Mouse (Mus musculus) gastrocnemius, adult 18-20 months (tissue): ENCODE results near the gene Sephs2. TPM values are rescaled to one million over a fixed set of nuclear protein-coding genes. Genes with fewer than 3 reads are reported as not detected.
A peak's percentile ranks its signal among the peaks of the same experiment; 100 is the strongest.

Source experiments
- DNase-seq: peaks from one replicate; pipeline ENCODE4 v3.0.0; 2021; ENCODE audit warnings: low spot score
- total RNA-seq, 2 experiments: library from RNA; stranded (reverse); gene quantifications; 2 replicates each; pipeline ENCODE4 v1.2.3; 2021

Sephs2 gene
- total RNA-seq, 2 experiments from 2014 or later = 34.7 to 34.9 TPM

DNA sequence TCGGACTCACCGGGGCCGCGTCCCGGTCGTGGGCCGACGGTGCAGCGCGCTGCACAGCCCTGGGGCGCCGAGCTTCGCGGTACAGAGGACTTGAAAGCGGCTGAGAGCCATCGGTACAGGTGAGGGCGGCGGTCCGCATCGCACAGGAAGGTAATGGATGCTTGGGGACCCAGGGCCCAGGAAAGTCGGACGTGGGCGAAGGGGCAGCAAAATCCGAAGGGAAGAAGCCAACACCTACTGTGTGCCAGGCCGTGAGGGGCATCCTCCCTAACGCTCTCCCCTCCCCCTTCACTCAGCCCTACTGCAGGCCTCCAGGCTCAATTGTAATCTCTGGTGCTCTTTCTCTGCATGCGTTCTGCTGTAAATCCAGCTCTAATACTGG lies 40.5 kb downstream of the Sephs2 start:
- DNase-seq = no peak

DNA sequence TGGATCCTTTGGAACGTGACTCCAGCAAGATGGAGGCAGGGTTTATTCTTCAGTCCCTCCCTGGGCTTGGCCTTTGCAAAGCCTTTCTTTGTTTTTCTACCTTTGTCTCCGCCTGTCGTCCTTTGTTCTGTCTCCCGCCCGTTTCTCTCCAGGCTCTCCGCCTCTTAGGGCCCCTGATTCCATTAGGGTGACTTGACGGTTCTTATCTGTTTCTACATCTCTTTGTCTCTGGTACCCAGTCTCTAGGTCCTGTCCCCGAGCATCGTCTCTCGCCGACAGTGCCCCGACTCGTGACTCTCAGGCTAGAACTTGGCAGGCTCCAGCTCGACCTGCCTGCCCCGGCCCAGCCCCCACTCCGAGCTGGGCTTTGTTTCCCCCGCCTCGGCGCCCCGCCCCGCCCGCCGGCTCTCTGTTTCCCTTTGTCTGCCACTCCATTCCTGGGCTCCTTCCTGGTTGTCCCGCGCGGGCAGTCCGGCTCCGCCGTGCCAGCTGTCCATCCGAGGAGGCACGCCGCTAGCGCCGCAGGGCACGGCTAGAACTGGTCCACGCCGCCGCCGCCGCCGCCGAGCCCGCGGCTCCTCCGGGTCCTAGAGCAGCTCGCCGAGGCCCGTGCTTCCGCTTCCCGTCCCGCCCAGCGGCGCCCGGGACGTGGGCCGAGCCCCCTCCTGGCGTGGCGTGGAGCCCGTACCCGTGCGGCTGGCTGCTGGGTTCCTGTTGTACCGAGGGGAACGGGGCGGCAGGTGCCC lies 41.1 kb downstream of the Sephs2 start, which contains the start of the genes Zfp553 and Sept1:
Gene Zfp553 (plus strand): TSS at position 440 of the 746 bp plus-strand sequence.
Gene Sept1 (minus strand): TSS at position 509 of the 746 bp plus-strand sequence.
- DNase-seq = peak; percentile 71

DNA sequence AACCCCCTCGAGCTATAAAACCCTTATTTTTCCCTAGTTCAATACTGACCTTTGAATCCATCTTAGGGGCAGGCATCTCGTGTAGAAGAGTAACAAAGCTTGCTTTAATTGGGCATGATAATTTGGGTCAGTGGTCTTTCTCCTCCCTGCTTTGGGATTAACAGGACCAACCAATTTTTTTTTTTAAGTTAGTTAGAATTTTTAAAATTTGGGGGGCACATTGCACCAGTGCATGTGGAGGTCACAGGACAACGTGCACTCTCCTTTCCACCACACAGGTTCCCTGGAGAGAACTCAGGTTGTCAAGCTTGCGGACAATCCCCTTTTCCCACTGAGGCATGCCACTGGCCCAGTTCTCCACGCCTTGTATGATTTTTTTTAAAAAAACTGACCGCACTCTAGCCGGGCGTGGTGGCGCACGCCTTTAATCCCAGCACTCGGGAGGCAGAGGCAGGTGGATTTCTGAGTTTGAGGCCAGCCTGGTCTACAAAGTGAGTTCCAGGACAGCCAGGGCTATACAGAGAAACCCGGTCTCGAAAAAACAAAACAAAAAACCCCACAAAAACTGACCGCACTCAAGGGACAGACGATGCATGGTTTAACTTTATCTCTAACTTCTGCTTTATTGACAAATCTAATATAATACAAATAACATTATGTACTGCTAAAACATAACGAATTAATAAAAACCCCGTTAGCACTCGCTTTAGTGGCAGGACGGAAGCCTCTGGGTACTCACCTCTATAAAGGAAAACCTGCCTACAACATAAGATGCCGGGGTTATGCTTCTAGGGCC lies 41.8 kb downstream of the Sephs2 start:
- DNase-seq = no peak

DNA sequence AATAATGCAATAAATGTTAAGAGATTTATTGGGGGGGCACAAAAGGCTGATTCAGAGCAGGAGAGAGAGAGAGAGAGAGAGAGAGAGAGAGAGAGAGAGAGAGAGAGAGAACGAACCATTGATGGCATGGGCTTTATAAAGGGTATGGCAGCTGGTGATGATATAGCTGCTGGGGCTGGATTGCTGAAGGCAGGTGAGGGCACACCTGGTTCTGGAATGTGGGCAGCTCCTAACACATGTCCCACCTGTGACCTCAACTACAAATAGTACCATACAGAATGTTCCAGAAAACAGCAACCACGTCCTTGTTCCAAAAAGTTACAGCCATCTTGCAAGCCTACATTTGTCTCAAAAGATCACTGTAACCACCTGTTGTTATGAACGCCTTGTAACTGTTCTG lies 42.5 kb downstream of the Sephs2 start:
- DNase-seq = no peak

DNA sequence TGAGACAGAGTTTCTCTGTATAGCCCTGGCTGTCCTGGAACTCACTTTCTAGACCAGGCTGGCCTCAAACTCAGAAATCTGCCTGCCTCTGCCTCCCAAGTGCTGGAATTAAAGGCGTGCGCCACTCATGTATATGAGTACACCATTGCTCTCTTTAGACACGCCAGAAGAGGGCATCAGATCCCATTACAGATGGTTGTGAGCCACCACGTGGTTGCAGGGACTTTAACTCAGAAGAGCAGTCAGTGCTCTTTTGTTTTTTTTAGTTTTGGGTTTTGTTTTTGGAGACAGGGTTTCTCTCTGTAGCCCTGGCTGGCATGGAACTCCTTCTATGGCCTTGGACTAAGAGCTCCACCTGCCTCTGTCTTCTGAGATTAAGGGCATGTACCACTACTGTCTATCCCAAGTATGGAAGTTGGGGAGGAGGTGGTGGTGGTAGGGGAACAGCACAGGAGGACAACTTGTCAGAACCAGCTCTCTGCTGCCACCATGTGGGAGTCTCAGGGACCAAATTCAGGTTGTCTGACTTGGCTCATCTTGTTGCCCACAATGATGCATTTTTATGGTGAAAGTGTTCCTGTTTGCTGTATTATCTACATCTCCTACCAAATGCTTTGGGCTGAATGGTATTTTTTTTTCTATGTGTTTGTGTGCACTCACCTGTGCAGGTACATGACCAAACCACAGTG lies 45.1 kb downstream of the Sephs2 start:
- DNase-seq = peak; percentile 81

DNA sequence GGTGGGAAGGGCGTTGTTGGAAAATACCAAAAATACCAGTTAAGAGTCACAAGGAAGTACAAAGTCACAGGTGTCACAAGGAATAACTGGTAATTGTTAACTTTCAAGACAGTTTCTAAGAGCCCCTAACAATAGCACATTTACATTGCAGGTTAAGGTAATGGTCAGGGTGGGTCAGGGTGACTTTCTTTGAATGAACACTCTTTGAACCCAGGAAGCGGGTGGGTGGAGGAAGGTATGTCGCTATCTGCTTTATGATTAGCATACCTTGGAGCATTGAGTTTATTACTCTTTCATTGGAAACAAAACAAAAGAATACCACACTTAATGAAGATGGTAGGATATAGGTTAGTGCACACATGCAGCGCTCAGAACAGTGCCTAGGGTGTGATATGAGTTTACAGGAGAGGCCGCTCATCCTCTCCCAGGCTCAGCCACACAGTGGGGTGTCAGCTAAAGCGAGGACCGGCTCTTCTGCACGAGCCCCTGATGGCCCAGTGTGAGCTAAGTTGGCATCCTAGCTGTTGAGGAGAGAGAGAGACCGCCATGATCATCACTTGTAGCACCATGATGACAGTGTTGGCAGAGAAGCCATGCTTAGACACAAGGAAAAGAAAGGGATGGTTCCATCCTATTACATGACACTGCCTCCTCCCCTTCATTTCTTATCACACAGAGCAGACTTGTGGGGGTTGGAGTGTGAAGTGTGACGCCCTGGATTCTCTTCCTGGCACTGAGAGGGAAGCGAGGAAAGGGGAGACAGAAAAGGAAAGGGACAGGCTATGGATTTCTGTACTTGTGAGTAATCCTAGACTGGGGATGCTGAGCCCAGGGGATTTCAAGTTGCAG lies 48.5 kb downstream of the Sephs2 start:
- no peak for DNase-seq

DNA sequence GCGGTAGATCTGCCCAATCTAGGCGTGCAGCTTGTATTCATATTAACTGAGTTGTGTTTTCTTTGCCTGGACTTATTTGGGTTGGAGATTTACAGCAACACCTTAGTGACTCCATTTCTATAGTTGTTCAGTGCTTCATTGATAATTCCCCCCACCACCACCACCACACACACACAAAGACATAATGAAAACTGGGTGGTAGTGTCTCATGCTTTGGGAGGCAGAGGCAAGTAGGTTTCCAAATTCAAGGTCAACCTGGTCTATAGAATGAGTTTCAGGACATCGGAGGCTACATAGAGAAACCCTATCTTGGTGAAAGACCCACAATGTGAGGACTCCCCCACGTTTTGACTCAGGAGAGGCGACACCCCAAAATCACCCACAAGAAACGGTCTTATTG lies 49.2 kb downstream of the Sephs2 start:
- no peak for DNase-seq

DNA sequence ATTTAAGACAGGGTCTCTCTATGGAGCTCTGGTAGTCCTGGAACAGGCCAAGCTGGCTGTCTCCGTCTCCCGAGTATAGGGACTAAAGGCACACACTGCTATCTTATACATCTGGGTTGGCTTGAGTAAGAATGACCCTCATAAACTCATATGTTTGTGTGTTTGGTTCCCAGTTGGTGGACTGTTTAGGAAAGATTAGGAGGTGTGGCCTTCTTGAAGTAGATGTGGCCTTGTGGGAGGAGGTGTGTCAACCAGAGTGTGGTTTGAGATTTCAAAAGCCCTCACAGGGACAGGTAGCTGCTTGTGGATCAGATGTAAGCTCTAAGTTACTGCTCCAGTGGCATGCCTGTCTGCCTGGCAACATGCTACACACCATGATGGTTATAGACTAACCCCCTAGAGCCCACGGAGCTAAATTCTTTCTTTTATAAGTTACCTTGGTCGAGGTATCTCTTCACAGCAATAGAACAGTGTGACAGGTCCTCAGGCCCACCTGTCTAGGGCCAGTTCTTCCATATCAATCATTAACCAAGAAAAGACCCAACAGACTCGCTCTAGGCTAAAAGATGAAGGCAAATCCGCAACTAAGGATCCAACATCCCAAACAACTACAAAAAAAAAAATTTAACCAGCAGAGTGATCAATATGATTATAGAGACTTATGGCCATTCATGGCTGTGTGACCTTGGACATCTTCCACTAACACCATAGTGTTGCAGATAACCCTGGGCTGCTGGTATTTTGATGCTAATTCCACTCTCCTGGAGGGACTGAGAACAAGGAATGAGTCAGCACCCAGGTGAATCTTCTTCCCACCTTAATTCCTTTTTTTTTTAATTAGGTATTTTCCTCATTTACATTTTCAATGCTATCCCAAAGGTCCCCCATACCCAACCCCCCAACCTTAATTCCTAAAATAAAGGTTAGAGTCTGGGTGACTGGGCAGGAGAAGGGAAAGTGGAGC lies 50.1 kb downstream of the Sephs2 start:
- no peak for DNase-seq

DNA sequence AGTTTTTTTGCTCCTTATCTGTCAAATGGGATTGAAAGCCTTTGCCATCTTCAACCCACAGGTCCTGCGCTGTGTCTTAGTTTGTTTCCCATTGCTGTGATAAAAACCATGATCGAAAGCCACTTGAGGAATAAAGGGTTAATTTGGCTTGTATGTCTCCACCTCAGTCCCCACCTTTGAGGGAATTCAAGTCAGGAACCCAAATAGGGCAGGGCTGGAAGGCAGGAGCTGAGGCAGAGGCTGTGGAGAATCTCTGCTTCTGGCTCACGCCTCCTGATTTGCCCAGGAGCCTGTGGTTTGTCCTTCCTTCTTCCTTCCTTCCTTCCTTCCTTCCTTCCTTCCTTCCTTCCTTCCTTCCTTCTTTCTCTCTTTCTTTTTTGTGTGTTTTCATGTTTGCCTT lies 50.7 kb downstream of the Sephs2 start:
- DNase-seq = no peak

Other genes with a start within 250 kb of the Sephs2 start
- 10 to 100 TPM; 64.3 to 66.3 TPM for gene Maz, start 247.0 kb downstream of the Sephs2 start, total RNA-seq
- gene Kif22, start 231.6 kb downstream of the Sephs2 start, total RNA-seq = 1 to 10 TPM; 1.2 to 1.7 TPM
- not detected for gene Zg16, start 186.7 kb downstream of the Sephs2 start, total RNA-seq
- gene AI467606, start 182.7 kb downstream of the Sephs2 start, total RNA-seq = under 1 TPM; 0.50 to 0.93 TPM
- under 1 TPM; 0.37 to 0.55 TPM for gene Qprt, start 151.8 kb downstream of the Sephs2 start, total RNA-seq
- under 1 TPM; 0.07 to 0.14 TPM for gene Spn, start 136.2 kb downstream of the Sephs2 start, total RNA-seq
- 10 to 100 TPM; 25.1 to 26.8 TPM for gene Cd2bp2, start 78.0 kb downstream of the Sephs2 start, total RNA-seq
- 10 to 100 TPM; 26.4 to 29.5 TPM for gene Tbc1d10b, start 65.6 kb downstream of the Sephs2 start, total RNA-seq
- gene Mylpf, start 65.2 kb downstream of the Sephs2 start, total RNA-seq = over 10,000 TPM; 24,635 to 28,732 TPM
- gene Zfp553, start 41.0 kb downstream of the Sephs2 start, total RNA-seq = 1 to 10 TPM; 4.2 to 4.6 TPM
- 1 to 10 TPM; 1.0 to 1.3 TPM for gene Sept1, start 40.9 kb downstream of the Sephs2 start, total RNA-seq
- gene Zfp771, start 29.8 kb downstream of the Sephs2 start, total RNA-seq = 10 to 100 TPM; 19.7 to 21.1 TPM
- gene Dctpp1, start 13.3 kb downstream of the Sephs2 start, total RNA-seq = 10 to 100 TPM; 32.6 TPM
- under 1 TPM; 0.21 to 0.33 TPM for gene Itgal, start 22.2 kb upstream of the Sephs2 start, total RNA-seq
- gene Zfp768, start 71.5 kb upstream of the Sephs2 start, total RNA-seq = 10 to 100 TPM; 36.4 to 41.6 TPM
- 1 to 10 TPM; 2.4 to 2.6 TPM for gene Zfp747, start 102.0 kb upstream of the Sephs2 start, total RNA-seq
- 1 to 10 TPM; 1.8 to 2.2 TPM for gene 9130019O22Rik, start 113.1 kb upstream of the Sephs2 start, total RNA-seq
- gene E430018J23Rik, start 119.6 kb upstream of the Sephs2 start, total RNA-seq = 1 to 10 TPM; 1.7 to 1.8 TPM
- 1 to 10 TPM; 1.6 to 1.9 TPM for gene Zfp764, start 132.8 kb upstream of the Sephs2 start, total RNA-seq
- 1 to 10 TPM; 1.4 to 2.1 TPM for gene Zfp688, start 148.0 kb upstream of the Sephs2 start, total RNA-seq
- gene Zfp689, start 175.1 kb upstream of the Sephs2 start, total RNA-seq = under 1 TPM; 0.76 to 0.82 TPM
- 10 to 100 TPM; 16.5 to 19.4 TPM for gene Prr14, start 185.6 kb upstream of the Sephs2 start, total RNA-seq
- 10 to 100 TPM; 25.2 to 26.6 TPM for gene Fbrs, start 205.1 kb upstream of the Sephs2 start, total RNA-seq
- 10 to 100 TPM; 46.5 to 46.6 TPM for gene Srcap, start 237.9 kb upstream of the Sephs2 start, total RNA-seq
- gene Gm42715, start 245.5 kb upstream of the Sephs2 start, total RNA-seq = 1 to 10 TPM; 2.8 to 3.8 TPM